Mouse (Mus musculus): ENCODE measurements around the gene Cpz.

Gene Cpz

DNA sequence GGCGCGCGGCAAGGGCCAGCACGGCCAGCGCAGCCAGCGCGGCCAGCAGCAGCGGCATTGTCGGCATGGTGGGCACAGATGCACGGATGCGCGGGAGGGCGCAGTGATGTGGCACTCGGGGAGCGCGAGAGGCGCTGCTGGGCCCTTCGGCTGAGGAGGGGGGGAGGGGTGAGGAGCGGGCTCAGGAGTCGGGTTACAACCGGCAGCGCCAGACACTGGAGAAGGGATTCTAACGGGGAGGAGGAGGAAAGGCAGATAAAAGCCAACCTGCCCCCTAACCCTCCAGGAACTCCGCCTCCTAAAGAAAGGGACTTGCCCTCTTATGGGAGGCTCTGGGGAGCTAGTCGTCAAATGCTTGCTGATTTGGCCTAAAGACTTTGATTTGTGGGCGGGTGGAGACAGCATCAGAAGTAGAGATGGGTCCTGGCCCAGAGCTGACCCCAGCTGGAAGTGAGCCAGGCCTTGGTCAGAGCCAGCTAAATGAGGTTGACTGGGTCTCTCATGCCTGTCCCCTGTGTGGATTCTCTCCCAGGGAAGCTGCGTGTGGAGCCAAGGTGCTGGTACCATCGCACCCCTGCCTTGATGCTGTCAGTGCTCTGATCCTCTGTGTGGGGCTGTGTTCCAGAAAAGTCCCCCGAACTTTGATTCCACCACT lies at the start of gene Cpz:
Cpz (minus strand) TSS at position 230 of the 655 bp plus-strand sequence.
- peak; percentile 38 for DNase-seq

DNA sequence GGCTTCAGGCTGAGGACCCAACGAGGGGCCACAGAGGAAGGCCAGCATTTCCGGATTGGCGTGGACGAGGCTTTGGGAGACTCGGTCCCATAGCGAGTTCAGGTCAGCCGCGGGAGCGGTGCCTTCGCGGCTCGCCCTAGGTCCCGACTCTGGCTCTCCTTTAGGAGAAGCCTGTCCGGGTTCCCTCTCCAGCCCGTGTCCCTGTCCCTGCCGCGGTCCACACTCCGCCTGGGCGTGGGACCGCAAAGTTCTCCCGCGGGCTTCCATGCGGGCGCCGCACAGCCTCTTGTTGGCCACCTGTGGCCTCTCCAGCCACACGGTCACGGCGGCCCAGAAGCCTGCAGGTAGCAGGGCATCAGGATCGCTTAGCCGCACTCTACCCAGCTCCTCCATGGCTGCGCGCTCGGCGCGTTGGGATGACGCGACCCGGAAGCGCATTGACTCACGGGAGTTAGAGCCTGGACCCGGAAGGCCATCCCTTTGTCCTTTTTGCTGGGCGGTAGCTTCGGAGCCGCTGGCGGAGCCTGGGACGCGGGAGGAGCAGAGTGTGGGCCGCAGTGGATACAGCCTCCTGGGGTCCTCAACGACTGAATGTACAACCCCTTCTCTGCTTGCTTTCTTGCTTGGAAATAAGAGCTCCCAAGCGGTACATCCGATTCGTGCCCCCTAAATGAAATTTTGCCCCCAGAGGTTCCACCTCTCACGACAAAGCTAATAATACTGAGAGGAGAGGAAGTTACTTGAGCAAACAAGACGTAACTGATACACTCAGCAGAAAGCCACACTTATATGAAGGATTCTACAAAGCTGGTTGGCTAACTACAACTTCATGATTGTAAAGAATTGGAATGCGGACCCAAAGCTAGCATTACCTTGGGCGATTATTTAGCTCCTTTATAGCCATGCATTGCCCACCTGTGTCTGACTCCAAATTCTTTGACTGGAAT lies 49.4 kb upstream of the Cpz start, which contains the start of gene Trmt44:
Trmt44 (minus strand) TSS at position 418 of the 947 bp plus-strand sequence.
- DNase-seq, result peak; percentile 88

DNA sequence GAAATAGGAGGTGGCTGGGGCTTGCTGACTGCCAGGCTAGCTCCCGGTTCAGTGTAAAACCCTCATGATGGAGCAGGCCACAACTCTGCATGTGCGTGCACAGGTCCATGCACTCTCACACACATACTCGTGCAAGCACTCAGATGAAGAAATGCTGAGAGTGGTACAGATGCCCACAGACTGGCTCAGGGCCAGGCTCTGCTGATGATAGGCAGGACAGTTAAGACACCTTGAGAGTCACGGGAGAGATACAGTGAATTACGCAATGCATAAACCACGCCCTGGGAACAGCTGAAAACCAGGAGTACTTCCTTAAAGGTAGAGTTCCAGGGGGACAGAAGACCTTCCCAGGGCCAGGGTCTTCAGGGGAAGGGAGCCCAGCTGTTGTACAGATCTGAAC lies 46.0 kb upstream of the Cpz start:
- DNase-seq, result no peak

DNA sequence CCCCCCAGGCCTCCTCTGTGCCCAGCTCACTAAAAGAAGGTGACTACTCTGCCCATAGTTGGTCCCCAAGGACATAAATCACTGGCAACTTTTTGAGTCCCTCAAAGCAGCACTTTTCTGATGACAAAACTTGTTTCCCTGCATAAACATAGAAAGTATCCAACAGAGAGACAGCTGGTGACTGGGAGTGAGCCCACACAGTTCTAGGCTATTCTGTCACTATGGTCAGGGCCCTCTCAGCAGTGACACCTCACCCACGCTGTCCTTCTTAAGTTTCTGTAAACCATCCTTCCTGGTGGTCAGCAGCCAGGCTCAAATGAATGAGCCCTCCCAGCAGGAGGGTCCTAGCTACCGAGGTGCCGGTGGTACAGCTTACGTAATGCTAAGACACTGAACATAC lies 41.1 kb upstream of the Cpz start:
- DNase-seq, result no peak

DNA sequence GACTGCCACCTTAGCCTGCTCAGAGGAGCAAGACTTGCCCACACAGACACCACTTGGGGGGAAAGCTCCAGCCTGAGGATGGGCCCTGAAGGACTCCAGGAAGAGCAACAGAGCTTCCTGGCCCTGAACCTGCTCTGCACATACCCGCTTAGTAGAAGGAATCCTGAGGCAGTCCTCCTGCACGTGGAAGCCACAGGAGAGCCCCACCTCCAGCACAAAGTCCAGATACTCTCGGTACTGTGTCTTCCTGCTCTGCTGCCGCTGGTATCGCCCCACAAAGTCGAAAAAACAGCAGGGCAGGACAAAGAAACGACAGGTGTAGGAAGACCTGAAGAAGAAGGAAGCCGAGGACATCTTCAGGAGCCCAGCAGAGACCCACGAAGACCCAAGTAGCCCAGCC lies 39.7 kb upstream of the Cpz start:
- DNase-seq, result no peak

DNA sequence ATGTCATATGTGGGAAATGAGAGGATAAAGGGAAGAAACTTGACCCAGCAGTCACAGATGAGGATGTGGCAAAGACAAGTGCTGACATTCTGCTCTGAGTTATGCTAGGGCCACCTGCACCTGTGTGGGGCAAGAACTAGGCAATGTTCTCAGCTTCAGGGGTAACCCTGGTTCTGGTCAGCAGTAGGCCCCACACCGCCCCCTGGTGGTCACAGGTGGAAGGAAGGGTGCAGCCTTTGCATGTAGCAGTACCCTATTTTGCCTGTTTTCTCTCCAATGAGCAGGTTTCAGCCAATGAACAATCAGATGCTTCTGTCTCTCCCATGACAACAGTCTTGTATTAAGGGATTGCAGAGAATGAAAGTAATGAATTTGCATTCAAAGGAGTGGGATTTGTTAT lies 38.0 kb upstream of the Cpz start:
- peak; percentile 79 for DNase-seq

DNA sequence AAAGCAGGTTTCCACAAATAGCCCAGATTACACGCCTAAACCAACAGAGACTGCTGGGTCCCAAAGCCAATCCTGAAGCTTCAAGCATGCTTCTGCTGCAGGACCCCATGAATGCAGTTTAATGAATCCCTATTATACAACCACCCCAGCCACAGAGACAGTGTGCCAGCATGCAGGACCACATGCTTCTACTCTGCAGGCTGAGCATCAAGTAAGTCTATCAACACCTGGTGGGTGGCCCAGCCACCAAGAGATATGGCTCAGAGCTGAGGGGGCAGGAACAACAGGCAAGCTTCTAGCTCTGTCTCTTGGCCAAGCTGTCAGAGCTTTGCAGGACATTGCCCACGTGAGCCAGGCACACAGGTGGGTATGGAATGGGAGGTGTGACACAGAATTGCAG lies 37.1 kb upstream of the Cpz start:
- DNase-seq, result no peak

DNA sequence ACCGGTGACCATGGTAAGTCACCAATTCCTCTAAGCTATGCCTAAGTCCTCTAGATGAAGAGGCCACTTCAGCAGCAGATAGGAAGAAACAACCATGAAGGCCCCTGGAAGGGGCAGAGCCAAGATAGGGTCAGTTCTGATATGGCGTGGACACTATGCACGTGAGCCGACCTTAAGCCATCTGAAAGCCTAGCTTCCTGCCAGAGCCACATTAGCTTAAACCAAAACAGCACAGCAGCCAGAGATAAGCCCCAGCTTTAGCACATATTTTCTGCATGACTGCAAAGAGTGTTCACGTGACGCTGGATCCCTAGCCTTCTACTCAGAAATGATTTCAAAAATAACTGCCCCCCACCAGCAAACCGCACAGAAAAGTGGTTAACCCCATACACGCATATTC lies 33.9 kb upstream of the Cpz start:
- no peak for DNase-seq

DNA sequence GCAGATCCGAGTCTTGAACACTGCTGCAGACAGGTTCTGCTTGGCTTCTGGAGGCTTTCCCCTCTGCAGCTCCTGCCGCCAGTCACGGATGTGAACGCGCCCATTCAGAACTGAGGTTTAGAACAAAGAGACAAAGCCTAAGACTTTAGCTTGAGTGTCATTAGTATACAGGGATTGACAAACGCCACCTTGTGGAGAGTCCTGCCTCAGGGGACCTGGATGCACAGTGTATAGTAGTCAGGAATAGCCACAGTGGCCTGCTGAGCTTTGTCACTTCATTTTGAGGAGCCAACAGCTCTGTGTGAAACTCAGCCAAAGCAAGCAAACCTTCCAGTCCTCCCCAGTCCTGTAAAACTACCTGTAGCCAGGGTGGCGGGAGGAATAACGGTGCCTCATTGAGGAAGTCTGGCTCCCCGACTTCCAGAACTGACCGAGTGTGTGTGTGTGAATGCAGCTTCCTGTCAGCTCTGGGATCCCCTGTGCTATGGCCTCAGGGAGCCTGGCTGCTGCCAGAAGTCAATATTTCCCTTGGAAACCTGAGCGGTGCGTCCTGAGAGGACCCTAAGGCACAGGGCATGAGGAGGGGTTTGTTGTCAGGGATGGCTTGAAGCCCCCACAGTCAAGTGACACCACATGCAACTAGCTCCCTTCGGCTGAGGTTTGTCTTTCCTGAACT lies 32.6 kb upstream of the Cpz start:
- no peak for DNase-seq

DNA sequence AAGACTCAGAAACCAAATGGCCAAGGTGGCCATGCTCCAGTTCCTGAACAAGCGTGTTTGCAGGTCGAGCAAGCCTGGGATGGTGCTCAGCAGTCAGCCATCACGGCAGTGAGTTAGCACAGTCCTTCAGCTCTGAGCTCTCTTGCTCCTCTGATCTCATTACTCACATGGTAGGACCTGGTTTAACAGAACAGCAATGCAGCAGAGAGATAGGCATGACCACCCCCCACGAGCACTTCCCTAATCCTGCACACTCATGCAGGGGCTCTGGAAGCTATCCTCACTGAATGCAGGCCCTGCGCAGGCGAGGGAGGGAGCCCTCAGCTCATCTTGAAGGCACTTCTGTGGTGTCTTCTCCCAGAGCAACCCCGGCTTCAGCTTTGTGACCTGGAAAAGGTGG lies 30.9 kb upstream of the Cpz start:
- no peak for DNase-seq

DNA sequence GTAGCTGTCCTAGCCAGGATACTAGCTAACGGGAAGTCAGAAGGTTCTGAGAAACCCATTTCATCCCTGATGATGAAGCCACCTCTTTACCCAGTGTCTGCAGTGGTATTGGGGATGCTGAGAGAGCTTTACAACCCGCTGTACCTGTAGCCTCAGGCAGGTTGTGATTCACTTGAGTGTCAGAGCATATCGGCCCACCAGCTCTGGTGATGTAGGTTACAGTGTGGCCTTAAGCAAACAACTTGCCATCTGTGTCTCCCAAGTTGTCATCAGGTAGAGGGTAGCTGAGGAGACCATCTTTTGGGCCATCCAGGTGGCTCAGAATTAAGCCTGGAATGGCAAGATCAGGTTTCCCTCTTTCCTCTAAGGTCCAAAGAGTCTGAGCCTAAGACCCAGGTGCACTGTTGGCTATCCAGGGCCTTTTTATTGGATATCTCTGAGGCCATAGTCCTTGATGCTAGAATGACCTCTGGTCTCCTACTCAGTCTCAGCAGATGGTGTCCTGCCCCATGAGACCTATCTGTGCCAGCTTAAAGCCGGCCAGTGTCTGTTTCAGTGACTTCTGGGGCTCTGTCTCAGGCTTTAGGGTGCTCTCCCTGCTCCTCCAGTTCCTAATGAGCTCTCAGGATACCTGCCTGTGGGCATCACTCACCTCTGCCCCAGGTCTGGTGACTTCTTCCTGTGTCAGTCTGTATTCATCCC lies 27.5 kb upstream of the Cpz start:
- no peak for DNase-seq

DNA sequence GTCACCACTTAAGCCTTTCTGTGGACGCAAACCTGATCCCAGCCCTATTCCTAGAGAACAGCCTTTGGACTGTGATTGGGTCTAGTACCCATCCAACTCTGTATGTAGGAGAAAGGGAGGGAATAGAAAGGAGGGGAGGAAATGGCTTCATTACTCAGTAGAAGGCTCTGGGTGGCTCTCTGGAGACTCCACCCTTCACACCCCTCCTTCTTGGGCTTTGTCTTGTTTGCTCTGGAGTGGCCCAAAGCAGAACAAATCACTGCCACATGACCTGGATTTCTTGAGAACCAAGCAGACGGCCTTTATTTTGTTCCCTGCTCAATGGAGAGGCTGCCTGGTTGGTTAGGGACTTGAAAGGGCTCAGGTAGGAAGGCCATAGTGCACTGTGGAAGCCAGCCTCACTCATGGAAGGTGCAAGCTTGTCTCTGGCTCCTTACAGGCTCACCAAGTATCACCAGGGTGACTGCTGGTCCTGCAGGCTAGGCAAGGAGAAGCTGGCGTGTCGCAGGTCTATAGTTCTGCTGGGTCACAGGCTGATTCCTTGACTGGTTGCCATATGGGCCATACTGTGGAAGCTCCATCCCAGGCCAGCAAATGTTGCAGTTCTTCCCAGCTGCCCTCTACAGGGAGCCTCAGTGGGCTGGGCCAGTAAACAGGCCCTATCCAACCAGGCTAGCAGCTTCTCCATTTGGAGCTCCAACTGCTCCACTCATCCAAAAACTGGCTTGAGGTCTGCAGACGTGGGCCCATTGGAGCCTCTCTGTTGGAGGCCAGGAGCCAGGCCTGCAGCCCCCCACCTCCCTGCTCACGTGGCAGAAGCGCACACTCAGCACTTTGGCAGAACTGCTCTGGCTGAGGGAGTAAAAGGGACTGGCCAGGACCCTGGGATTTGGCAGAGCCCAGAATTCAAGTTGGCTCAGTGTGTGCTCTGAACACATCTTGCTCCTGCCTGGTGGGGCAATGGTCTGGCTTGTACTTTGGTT lies 26.6 kb upstream of the Cpz start:
- DNase-seq, result no peak

DNA sequence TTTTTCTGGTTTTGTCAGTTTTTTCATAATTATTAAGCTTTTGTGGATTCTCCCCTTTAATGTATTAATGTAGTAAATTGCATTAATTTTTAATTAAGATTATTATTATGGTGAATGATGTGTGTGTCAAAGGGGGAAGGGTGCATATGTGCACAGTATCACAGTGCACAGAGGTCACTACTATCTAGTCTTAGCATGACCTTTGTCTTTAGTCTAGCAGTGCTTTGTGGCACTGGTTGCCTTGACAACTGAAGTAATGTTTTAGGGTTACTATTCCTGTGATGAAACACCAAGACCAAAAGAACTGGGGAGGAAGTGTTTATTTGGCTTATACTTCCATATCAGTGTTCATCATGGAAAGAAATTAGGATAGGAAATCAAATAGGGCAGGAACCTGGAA lies 20.6 kb upstream of the Cpz start:
- DNase-seq, result no peak

DNA sequence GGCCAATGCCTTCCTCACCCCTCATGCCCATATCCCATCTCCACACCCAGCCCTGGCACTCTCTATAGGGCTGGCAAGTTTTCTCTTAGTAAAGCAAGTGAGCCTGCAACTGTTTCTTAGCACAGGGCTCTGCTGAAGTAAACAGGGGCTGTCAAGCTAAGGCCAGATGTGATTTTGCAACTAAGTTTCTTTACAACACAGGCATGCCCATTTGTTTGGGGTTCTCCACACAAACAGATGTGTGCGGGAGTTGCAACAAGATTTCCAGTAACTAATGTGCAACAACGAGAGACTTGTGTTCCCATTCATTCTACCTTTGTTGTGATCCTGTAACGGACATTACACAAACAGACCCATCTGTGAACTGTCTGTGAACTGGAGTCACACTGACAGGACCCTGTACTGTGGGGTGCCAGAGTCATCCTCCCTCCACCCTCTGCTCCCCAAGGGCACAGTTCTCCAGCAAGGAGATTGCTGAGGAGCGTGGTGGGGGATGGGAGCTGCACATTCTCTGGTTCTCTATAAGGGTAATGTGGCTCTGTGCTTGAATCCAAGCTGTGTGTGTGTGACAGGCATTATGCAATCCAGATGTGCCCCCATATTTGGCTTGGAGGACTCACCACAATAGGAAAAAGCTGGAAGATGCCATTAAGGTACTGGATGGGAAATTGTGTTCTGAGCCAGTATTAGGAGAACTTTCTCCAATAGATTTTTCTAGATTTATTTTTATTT lies 15.7 kb upstream of the Cpz start:
- DNase-seq, result no peak

DNA sequence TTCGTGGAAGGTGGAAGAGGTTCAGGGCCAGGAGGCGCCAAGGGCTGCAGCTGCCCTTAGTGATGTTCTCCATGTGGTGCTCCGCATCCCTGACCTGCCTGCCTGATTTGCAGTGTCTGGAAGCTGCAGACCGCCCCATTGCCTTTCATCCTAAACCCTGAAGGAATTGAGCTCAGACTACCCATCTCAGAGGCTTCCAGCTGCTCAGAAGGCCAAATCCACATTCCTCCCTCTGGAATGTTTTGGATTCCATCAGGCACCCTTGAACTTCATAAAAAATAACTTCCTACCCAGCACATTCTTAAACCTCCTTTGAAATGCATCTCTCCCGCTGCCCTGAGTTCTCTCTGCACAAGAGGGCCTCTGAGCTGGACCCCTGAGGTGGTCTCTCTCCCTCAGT lies 15.1 kb upstream of the Cpz start:
- DNase-seq, result no peak

DNA sequence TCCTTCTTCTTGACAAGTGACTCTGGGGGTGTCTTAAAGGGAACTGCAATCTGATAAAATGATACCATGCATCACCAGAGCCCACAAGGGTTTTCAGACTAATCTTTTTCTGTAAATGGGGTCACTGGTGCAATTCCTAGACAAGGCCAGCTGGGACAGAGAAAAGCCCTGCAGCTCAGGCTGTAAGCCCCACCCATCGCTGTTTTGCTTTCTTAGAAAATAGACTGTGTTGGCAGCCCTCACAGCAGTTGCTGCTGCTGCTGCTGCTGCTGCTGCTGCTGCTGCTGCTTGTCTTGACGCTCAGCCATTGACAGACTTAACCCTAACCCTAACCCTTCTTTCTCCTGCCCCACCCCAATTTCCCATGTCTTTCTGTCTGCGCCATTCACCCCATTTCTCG lies 14.1 kb upstream of the Cpz start:
- DNase-seq, result no peak

DNA sequence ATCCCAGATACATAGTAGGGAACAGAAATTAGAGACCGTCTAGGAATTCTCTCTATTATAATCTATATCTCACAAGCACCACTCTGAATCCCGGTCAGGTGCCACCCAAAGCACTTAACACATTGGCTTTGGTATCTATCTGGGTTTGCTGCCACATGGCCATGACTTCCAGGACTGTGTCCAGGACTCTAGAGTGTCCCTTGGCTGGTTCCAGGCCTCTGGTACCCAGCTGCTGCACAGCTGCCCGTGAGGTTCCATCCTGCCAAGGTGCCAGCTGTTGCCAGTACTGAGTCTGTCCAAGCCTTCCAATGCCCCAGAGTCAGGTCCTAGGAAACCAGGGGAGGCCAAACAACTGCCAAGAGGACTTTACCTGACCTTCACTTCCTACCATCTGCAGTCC lies 12.5 kb upstream of the Cpz start:
- no peak for DNase-seq

DNA sequence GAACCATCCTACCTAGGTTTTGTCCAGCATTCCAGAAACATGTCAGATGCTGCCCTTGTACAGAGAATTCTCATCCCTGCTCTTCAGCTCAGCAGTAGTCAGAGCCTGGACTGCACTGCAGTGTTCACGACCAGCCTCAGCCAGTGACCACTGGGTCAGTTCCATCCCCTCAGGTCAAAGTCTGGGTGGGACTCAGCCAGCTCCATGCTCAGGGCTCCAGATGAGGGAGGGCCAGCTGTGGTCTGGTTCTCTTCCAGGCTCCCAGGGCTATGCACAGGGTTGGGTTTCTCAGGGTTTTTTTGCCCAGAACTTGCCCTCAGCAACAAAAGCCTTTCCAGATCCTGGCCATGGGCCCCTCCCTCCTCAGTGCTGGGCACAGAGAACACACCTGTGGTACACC lies 12.0 kb upstream of the Cpz start:
- DNase-seq, result no peak

DNA sequence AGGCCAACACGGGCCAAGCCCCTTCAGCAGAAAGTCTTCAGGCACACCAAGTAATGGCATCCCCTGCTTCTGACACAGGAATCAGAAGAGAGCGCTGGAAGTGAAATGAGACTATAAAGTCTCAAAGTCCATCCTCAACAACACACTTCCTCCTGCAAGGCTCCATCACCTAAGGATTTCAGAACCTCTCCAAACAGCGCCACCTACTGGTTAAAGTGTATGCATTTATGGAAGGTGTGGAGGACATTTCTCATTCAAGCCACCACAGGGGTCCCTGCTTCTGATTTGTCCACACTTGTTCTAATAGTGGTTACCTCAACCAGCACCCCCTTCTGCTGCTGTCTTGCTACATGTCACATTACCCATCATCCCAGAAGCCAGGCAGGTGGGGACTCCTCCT lies 10.8 kb upstream of the Cpz start:
- no peak for DNase-seq

DNA sequence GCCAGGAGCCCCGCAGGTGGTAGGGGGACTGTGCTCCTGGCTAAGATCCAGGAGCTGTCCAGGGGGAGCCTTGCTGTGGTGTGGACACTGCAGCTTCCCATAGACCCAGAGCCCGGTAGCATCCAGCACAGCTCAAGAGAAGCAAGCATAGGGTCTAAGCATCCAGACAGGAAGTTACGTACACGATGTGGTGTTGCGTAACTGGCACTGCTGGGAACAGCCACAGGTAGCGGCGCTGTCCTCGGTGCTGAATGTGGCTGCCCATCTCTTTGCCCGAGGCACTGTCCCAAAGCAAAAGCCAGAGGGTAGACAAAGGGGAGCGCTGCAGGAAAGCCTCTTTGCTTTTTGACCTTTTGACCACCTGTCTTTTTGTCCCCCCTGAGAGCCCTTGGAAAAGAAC lies 6.1 kb upstream of the Cpz start:
- DNase-seq, result no peak

DNA sequence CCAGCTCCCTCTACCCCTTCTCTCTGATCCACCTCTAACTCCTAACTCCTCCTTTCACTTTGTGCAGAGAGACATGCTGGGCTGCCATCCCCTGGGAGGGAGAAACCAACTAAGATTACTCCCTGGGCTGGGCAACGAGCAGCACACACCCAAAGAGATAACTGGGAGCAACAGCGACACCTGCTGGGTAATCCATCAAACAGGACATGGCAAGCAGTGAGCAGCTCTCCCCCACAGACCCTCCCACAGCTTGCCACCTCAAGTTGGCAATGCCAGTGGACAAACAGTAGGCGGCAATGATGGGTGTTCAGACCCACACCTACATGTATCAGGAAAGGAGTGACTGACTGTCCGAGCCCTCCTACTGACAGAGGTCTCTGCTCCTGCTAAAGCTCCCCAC lies 4.9 kb upstream of the Cpz start:
- peak; percentile 67 for DNase-seq
